Mouse (Mus musculus) heart, postnatal 14 days (tissue): Measurements from ENCODE around the gene Emg1. TPM values are rescaled to one million over a fixed set of nuclear protein-coding genes. Genes with fewer than 3 reads are reported as not detected.

Source experiments
- DNase-seq, 2 experiments: peaks; one replicate each; pipeline ENCODE4 v3.0.0; 2021 to 2022
- intact Hi-C: fragments of 180-260 bp; cut with DNase I; formaldehyde crosslinking; loops from one replicate; pipeline ENCODE4 v1.15.1; 2025
- microRNA-seq, 2 experiments: library from miRNA; unstranded; fragments of <30 nt; microRNA quantifications; one replicate each; pipeline ENCODE4 v1.2.0; 2021 to 2022
- total RNA-seq, 2 experiments: library from RNA; stranded (reverse); gene quantifications; 2 replicates each; pipeline ENCODE4 v1.2.3; 2021

The Emg1 gene
- total RNA-seq, 2 experiments from 2014 or later = 58.8 to 68.4 TPM

- no peak for DNase-seq
- intact Hi-C loops = loop anchor here (2.0 to 5.0 kb wide), 3 partner anchors 40 to 97 kb away; partner anchors contain the start of genes Emg1 and Phb2
Measured at GRCm38 (mm10) chr6:124661995-124662394, 50.0 kb downstream of the Emg1 start.

GRCm38 (mm10) chr6:124661156-124661806 lies 50.7 kb downstream of the Emg1 start:
- DNase-seq = no peak
- intact Hi-C loops = loop anchor here (5.0 kb wide), 1 partner anchor 41 kb away; no protein-coding TSS in a partner anchor

- DNase-seq = no peak
- intact Hi-C loops = no loop called here
Measured at GRCm38 (mm10) chr6:124658067-124658466, 53.9 kb downstream of the Emg1 start.

- intact Hi-C loops = no loop called here
- DNase-seq = no peak
Measured at GRCm38 (mm10) chr6:124655893-124656292, 56.1 kb downstream of the Emg1 start.

Small RNA genes lying within 50 kb of the gene (microRNA-seq; reads per million reads assigned to microRNA genes)
- 1.2 to 33.9 reads per million in 2 experiments for gene Mir141
- gene Mir200c = 22.3 to 533 reads per million in 2 experiments

Other genes with a start within 250 kb of the Emg1 start
- gene Clstn3, start 247.4 kb downstream of the Emg1 start, total RNA-seq = 1 to 10 TPM in 1 of 2 experiments, under 1 TPM in 1; 0.24 to 1.5 TPM
- 1 to 10 TPM in 1 of 2 experiments, under 1 TPM in 1; 0.90 to 1.1 TPM for gene C1rl, start 219.1 kb downstream of the Emg1 start, total RNA-seq
- gene C1ra, start 199.8 kb downstream of the Emg1 start, total RNA-seq = 10 to 100 TPM in 1 of 2 experiments, 1 to 10 TPM in 1; 8.8 to 10.8 TPM
- gene C1s1, start 169.8 kb downstream of the Emg1 start, total RNA-seq = 10 to 100 TPM; 25.3 to 25.6 TPM
- gene C1rb, start 141.9 kb downstream of the Emg1 start, total RNA-seq = 1 to 10 TPM; 1.1 to 1.5 TPM
- under 1 TPM; 0.41 to 0.65 TPM for gene C1s2, start 76.1 kb downstream of the Emg1 start, total RNA-seq
- 10 to 100 TPM; 54.0 to 56.7 TPM for gene Lpcat3, start 49.2 kb downstream of the Emg1 start, total RNA-seq
- gene Phb2, start 158 bp upstream of the Emg1 start, total RNA-seq = 100 to 1,000 TPM; 326 to 358 TPM
- 1 to 10 TPM; 4.2 to 8.5 TPM for gene Ptpn6, start 26.5 kb upstream of the Emg1 start, total RNA-seq
- 100 to 1,000 TPM; 323 to 327 TPM for gene Grcc10, start 29.2 kb upstream of the Emg1 start, total RNA-seq
- 1 to 10 TPM in 1 of 2 experiments, not detected in 1; 1.5 TPM for gene Gm45234, start 43.8 kb upstream of the Emg1 start, total RNA-seq
- 10 to 100 TPM; 48.1 to 48.9 TPM for gene Atn1, start 44.3 kb upstream of the Emg1 start, total RNA-seq
- gene Eno2, start 57.5 kb upstream of the Emg1 start, total RNA-seq = 1 to 10 TPM; 2.6 to 4.0 TPM
- gene Lrrc23, start 67.5 kb upstream of the Emg1 start, total RNA-seq = 1 to 10 TPM in 1 of 2 experiments, under 1 TPM in 1; 0.51 to 1.0 TPM
- gene Spsb2, start 96.5 kb upstream of the Emg1 start, total RNA-seq = 1 to 10 TPM; 3.2 to 3.5 TPM
- 100 to 1,000 TPM; 772 to 817 TPM for gene Tpi1, start 102.1 kb upstream of the Emg1 start, total RNA-seq
- 10 to 100 TPM; 78.2 TPM for gene Usp5, start 117.3 kb upstream of the Emg1 start, total RNA-seq
- gene Cdca3, start 117.4 kb upstream of the Emg1 start, total RNA-seq = 1 to 10 TPM; 3.5 to 9.6 TPM
- gene Gnb3, start 128.1 kb upstream of the Emg1 start, total RNA-seq = 1 to 10 TPM; 2.8 to 3.3 TPM
- gene P3h3, start 145.6 kb upstream of the Emg1 start, total RNA-seq = 10 to 100 TPM; 17.9 to 19.5 TPM
- 1 to 10 TPM; 1.8 to 2.4 TPM for gene Gpr162, start 151.8 kb upstream of the Emg1 start, total RNA-seq
- gene Cd4, start 176.0 kb upstream of the Emg1 start, total RNA-seq = 10 to 100 TPM in 1 of 2 experiments, 1 to 10 TPM in 1; 1.2 to 12.3 TPM
- gene Lag3, start 199.5 kb upstream of the Emg1 start, total RNA-seq = under 1 TPM; 0.62 to 0.80 TPM
- 100 to 1,000 TPM; 369 to 378 TPM for gene Ptms, start 207.9 kb upstream of the Emg1 start, total RNA-seq
- gene Mlf2, start 219.2 kb upstream of the Emg1 start, total RNA-seq = 100 to 1,000 TPM; 214 to 217 TPM